Mouse (Mus musculus): Measurements from ENCODE around the gene Gm12216. TPM values are rescaled to one million over a fixed set of nuclear protein-coding genes. Genes with fewer than 3 reads are reported as not detected.

Gm12216 gene
- polyA plus RNA-seq, 1 experiment from 2014 or later, result 0.25 TPM

DNA sequence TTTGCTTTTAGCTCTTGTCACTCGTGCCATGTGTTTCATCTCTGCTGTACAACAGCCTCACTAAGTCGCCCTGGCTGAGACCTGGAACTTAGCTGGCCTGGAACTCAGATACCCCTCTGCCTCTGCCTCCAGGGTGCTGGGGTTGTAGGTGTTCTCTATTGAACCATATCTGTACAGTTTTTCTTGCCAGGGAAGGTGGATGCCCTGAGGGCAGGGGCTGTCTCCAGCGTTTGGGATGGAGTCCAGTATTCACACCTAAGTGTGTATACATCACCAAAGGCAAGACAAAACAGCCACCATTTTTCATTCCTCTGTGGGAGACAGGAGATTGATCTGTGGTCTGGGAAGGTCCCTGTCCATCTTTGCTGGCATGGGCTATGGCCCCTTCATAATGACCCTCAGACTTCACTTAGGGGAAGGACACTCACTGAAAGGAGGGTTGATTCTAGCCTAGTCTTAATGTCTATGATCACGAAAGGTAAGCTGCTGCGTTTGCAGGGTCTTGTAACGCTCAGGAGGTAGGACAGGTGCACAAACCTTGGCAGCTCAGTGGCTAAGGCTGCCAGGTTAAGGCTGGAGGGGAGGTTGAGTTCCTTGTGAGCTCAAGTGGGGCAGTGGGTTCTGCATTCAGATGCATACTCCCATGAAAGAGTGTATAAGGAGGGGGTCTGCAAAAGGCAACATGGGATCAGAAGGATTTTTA, 847 bp downstream of the Gm12216 start:
- ATAC-seq (ENCODE audit: low FRiP score) (no peak), DNase-seq (ENCODE audit: low spot score, missing footprints) (no peak)
- no peak overlapping the region for H3K4me3 ChIP-seq (ENCODE audit: low read depth, low read length)
- 81% methylated on average over 6 of the region's 6 CpGs for WGBS
- H3K9ac ChIP-seq (ENCODE audit: low read length), result no peak overlapping the region
- H3K36me3 ChIP-seq (ENCODE audit: control insufficient read depth, insufficient read depth, low read length), result no peaks in the 10 kb centered on the region
- H3K4me2 ChIP-seq, result no peak overlapping the region
- no peaks in the 10 kb centered on the region for H3K9me3 ChIP-seq (ENCODE audit: control insufficient read depth, low read length)
- H3K4me1 ChIP-seq (ENCODE audit: control insufficient read depth, insufficient read depth, low read length), result no peaks in the 10 kb centered on the region
- H3K27ac ChIP-seq (ENCODE audit: low read depth, low read length), result no peak overlapping the region
- H3K27me3 ChIP-seq (ENCODE audit: control insufficient read depth, insufficient read depth, low read length), result peaks cover 3% of the 10 kb centered on the region; the same call in 1 of the 2 replicates

DNA sequence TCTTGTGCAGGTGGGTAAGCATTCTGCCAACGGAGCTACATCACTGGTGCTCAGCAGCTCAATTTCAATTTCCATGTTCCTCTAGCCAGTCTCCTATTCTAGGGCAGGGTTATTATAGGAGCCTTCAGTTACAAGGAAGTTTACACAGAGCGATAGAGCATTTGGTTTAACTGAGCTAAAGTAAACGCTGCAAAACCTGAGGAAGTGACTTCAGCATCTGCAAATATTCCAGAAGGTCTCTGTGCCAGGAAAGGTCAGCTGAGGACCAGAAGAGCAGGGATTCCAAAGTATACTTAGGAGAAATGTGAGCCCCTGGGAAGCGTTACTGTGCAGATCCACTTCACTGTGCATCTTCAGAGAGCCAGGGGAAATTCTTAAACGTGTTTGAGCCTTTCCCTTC, 5.4 kb downstream of the Gm12216 start:
- Histone ChIP-seq H3K4me3 (ENCODE audit: low read depth, low read length) (no peak overlapping the region), H3K36me3 (ENCODE audit: control insufficient read depth, insufficient read depth, low read length) (no peaks in the 10 kb centered on the region), H3K9me3 (ENCODE audit: control insufficient read depth, low read length) (no peaks in the 10 kb centered on the region), H3K27me3 (ENCODE audit: control insufficient read depth, insufficient read depth, low read length) (peaks cover 3% of the 10 kb centered on the region; the same call in 1 of the 2 replicates), H3K27ac (ENCODE audit: low read depth, low read length) (no peak overlapping the region), H3K4me2 (no peak overlapping the region), H3K9ac (ENCODE audit: low read length) (no peak overlapping the region), H3K4me1 (ENCODE audit: control insufficient read depth, insufficient read depth, low read length) (no peaks in the 10 kb centered on the region)
- WGBS, result 64% methylated on average over 5 of the region's 5 CpGs
- ATAC-seq (ENCODE audit: low FRiP score), result no peak
- DNase-seq (ENCODE audit: low spot score, missing footprints), result no peak

GRCm38 (mm10) chr11:53851795-53852194, 7.3 kb downstream of the Gm12216 start:
- no peak overlapping the region for H3K9ac ChIP-seq (ENCODE audit: low read length)
- H3K9me3 ChIP-seq (ENCODE audit: control insufficient read depth, low read length), result no peaks in the 10 kb centered on the region
- ATAC-seq (ENCODE audit: low FRiP score) (no peak), DNase-seq (ENCODE audit: low spot score, missing footprints) (no peak)
- no peaks in the 10 kb centered on the region for H3K4me1 ChIP-seq (ENCODE audit: control insufficient read depth, insufficient read depth, low read length)
- no peak overlapping the region for H3K4me2 ChIP-seq
- H3K36me3 ChIP-seq (ENCODE audit: control insufficient read depth, insufficient read depth, low read length), result no peaks in the 10 kb centered on the region
- H3K27ac ChIP-seq (ENCODE audit: low read depth, low read length), result no peak overlapping the region
- WGBS, result 36% methylated on average over 5 of the region's 5 CpGs
- H3K4me3 ChIP-seq (ENCODE audit: low read depth, low read length), result no peak overlapping the region
- no peaks in the 10 kb centered on the region for H3K27me3 ChIP-seq (ENCODE audit: control insufficient read depth, insufficient read depth, low read length)

DNA sequence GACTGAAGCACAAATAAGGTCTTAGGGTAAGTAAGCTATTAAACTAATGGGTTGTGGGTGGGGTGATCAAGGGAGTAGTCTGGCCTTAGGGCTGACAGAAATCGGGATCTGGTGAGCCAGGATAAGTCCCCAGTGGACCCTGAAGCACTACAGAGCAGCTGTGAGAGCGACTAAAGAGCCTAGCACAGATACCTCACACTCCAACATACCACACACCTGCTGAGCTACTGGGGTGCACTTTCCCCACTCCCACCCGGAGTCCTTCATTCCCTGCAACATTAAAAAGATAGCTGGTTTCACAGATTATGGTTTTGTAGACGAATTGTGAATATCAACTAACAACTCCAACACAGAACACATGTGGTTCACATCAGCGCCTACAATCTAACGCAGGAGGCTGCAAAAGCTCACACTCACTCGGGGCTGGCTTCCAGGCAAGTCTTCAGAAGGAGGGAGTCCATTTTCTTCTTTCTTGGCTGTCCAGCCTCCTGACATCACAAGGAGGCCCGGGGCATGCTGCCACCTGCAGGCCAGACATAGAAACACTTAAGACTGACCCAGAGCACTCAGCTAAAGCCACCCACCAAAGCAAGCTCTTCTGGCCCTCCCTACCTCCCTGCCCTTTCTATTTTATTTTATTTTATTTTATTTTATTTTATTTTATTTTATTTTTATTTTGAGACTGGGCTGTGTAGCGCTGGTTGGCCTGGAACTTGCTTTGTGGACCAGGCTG, 9.3 kb downstream of the Gm12216 start:
- Histone ChIP-seq H3K4me3 (ENCODE audit: low read depth, low read length) (no peak overlapping the region), H3K36me3 (ENCODE audit: control insufficient read depth, insufficient read depth, low read length) (no peaks in the 10 kb centered on the region), H3K9ac (ENCODE audit: low read length) (peak overlapping the region; percentile 47; the same call in 1 of the 2 replicates), H3K4me1 (ENCODE audit: control insufficient read depth, insufficient read depth, low read length) (no peaks in the 10 kb centered on the region), H3K27me3 (ENCODE audit: control insufficient read depth, insufficient read depth, low read length) (no peaks in the 10 kb centered on the region), H3K4me2 (peak overlapping the region; percentile 7; the same call in 1 of the 2 replicates), H3K9me3 (ENCODE audit: control insufficient read depth, low read length) (no peaks in the 10 kb centered on the region), H3K27ac (ENCODE audit: low read depth, low read length) (no peak overlapping the region)
- ATAC-seq (ENCODE audit: low FRiP score) (peak; percentile 68), DNase-seq (ENCODE audit: low spot score, missing footprints) (peak; percentile 94)
- 38% methylated on average over 9 of the region's 9 CpGs for WGBS

DNA sequence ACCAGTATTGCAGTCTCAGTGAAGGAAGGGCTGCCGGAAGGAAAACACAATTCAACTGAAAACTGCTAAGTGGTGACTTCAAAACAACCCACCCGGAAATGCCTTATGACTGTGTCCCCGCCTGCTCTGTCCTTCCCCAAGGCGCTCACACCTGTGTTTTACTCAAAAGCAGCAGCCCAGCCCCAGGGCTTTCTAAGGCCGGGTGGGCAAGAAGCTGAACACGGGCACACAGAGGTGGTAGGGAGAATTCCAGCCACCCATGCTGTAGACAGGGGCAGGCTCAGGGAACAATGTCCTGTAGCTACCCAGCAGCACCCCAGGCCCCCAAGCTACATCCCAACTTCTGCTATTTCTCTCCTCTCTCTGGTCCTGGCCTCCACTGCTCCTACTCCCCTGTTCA, 13.4 kb downstream of the Gm12216 start:
- ATAC-seq (ENCODE audit: low FRiP score) (no peak), DNase-seq (ENCODE audit: low spot score, missing footprints) (no peak)
- Histone ChIP-seq H3K4me2 (no peak overlapping the region), H3K27ac (ENCODE audit: low read depth, low read length) (no peak overlapping the region), H3K9me3 (ENCODE audit: control insufficient read depth, low read length) (no peaks in the 10 kb centered on the region), H3K4me1 (ENCODE audit: control insufficient read depth, insufficient read depth, low read length) (no peaks in the 10 kb centered on the region), H3K9ac (ENCODE audit: low read length) (no peak overlapping the region), H3K4me3 (ENCODE audit: low read depth, low read length) (no peak overlapping the region), H3K27me3 (ENCODE audit: control insufficient read depth, insufficient read depth, low read length) (no peaks in the 10 kb centered on the region), H3K36me3 (ENCODE audit: control insufficient read depth, insufficient read depth, low read length) (no peaks in the 10 kb centered on the region)
- WGBS, result 83% methylated on average over 6 of the region's 6 CpGs

GRCm38 (mm10) chr11:53843106-53843505, 15.9 kb downstream of the Gm12216 start:
- Histone ChIP-seq H3K4me3 (ENCODE audit: low read depth, low read length) (no peak overlapping the region), H3K9ac (ENCODE audit: low read length) (no peak overlapping the region), H3K27me3 (ENCODE audit: control insufficient read depth, insufficient read depth, low read length) (no peaks in the 10 kb centered on the region), H3K4me1 (ENCODE audit: control insufficient read depth, insufficient read depth, low read length) (no peaks in the 10 kb centered on the region), H3K36me3 (ENCODE audit: control insufficient read depth, insufficient read depth, low read length) (no peaks in the 10 kb centered on the region), H3K4me2 (no peak overlapping the region), H3K9me3 (ENCODE audit: control insufficient read depth, low read length) (no peaks in the 10 kb centered on the region), H3K27ac (ENCODE audit: low read depth, low read length) (no peak overlapping the region)
- DNase-seq (ENCODE audit: low spot score, missing footprints), result no peak
- no peak for ATAC-seq (ENCODE audit: low FRiP score)
- WGBS, result 76% methylated on average over 10 of the region's 10 CpGs

GRCm38 (mm10) chr11:53842161-53842581, 16.9 kb downstream of the Gm12216 start:
- Histone ChIP-seq H3K4me1 (ENCODE audit: control insufficient read depth, insufficient read depth, low read length) (no peaks in the 10 kb centered on the region), H3K4me2 (no peak overlapping the region), H3K27me3 (ENCODE audit: control insufficient read depth, insufficient read depth, low read length) (no peaks in the 10 kb centered on the region), H3K4me3 (ENCODE audit: low read depth, low read length) (no peak overlapping the region), H3K36me3 (ENCODE audit: control insufficient read depth, insufficient read depth, low read length) (no peaks in the 10 kb centered on the region), H3K27ac (ENCODE audit: low read depth, low read length) (no peak overlapping the region), H3K9ac (ENCODE audit: low read length) (no peak overlapping the region), H3K9me3 (ENCODE audit: control insufficient read depth, low read length) (no peaks in the 10 kb centered on the region)
- ATAC-seq (ENCODE audit: low FRiP score) (no peak), DNase-seq (ENCODE audit: low spot score, missing footprints) (no peak)
- 56% methylated on average over 4 of the region's 4 CpGs for WGBS

GRCm38 (mm10) chr11:53841514-53841913, 17.5 kb downstream of the Gm12216 start:
- Histone ChIP-seq H3K4me2 (no peak overlapping the region), H3K9ac (ENCODE audit: low read length) (no peak overlapping the region), H3K4me1 (ENCODE audit: control insufficient read depth, insufficient read depth, low read length) (no peaks in the 10 kb centered on the region), H3K4me3 (ENCODE audit: low read depth, low read length) (no peak overlapping the region), H3K9me3 (ENCODE audit: control insufficient read depth, low read length) (no peaks in the 10 kb centered on the region), H3K36me3 (ENCODE audit: control insufficient read depth, insufficient read depth, low read length) (no peaks in the 10 kb centered on the region), H3K27me3 (ENCODE audit: control insufficient read depth, insufficient read depth, low read length) (no peaks in the 10 kb centered on the region), H3K27ac (ENCODE audit: low read depth, low read length) (no peak overlapping the region)
- no peak for ATAC-seq (ENCODE audit: low FRiP score)
- DNase-seq (ENCODE audit: low spot score, missing footprints), result no peak
- 81% methylated on average over 12 of the region's 12 CpGs for WGBS
